Mouse (Mus musculus): ENCODE measurements around the gene Hrg. TPM values are rescaled to one million over a fixed set of nuclear protein-coding genes. Genes with fewer than 3 reads are reported as not detected.
"Not testable (repeated sequence)": the region's sequence is repeated elsewhere in the genome, so short reads cannot be mapped to it uniquely, and the experiment has no call there.

Gene Hrg
- polyA plus RNA-seq, 1 experiment from 2014 or later = 0.07 TPM

DNA sequence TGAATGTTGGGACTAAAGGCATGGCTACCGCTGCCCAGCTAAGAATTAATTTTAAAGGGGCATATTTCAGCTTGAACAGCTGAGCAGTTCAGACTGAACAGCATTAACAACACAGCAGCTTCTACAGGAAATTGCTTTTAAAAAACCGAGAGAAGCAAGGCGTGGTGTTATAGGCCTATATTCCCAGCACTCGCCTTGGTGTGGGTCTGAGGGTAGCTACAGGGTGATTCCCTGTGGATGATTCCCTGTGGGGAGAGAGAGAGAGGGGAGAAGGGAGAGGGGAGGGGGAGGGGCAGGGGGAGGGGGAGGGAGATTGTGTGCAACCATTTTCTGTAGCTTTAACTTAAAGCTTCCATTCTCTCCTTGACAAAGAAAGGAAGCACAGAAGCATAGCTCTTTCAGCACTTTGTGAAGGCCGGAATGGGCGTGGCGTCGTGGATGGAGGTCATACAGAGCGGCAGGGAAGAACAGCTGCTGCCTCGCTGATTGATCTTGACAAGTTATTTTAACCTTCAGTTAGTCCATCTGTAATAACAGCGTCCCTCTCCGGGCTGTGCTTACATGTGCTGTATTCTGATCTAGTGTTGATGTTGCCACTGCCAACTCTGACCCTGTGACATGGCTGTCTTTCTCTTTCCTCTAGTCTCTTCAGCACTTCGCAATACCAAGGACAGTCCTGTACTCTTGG lies 4.7 kb downstream of the Hrg start:
- DNase-seq (ENCODE audit: low spot score) (peak; percentile 25), ATAC-seq (replicated peaks; ENCODE audit: low FRiP score, low read depth) (no peak)
- no peak overlapping the region for H3K4me3 ChIP-seq (replicated peaks; ENCODE audit: low read depth, low read length)
- no peaks in the 10 kb centered on the region for H3K4me1 ChIP-seq (replicated peaks; ENCODE audit: insufficient read depth, low read length)
- WGBS = 51% methylated on average over 13 of the region's 13 CpGs
- TF ChIP-seq CTCF (IDR thresholded peaks at IDR 0.05; ENCODE audit: low read depth) = no peak
- H3K9ac ChIP-seq (ENCODE audit: low read depth, low read length) = no peak overlapping the region
- H3K9me3 ChIP-seq (replicated peaks; ENCODE audit: low read length) = no peaks in the 10 kb centered on the region
- H3K27ac ChIP-seq = no peak overlapping the region
- no peak overlapping the region for H3K4me2 ChIP-seq (ENCODE audit: low read length)
- H3K36me3 ChIP-seq (ENCODE audit: insufficient read depth, low read length) = no peaks in the 10 kb centered on the region
- H3K27me3 ChIP-seq (ENCODE audit: insufficient read depth, low read length) = no peaks in the 10 kb centered on the region

DNA sequence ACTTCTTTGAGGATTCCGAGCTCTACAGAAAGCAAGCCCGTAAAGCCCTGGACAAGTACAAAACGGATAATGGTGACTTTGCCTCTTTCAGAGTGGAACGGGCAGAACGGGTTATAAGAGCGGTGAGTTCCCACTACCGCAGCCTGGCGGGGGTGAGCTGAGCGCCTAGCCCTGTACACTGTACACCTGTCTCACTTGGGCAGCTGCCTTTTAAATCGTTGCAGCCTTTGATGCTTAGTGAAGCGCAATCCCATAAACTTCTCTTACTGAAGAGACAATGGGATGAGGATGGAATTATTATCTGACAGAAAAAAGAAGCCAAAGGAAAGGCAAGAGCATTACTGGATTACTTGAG lies 5.2 kb downstream of the Hrg start:
- 74% methylated on average over 11 of the region's 11 CpGs for WGBS
- ATAC-seq (replicated peaks; ENCODE audit: low FRiP score, low read depth) = no peak
- H3K27ac ChIP-seq = no peak overlapping the region
- no peaks in the 10 kb centered on the region for H3K9me3 ChIP-seq (replicated peaks; ENCODE audit: low read length)
- DNase-seq (ENCODE audit: low spot score) = no peak
- H3K36me3 ChIP-seq (ENCODE audit: insufficient read depth, low read length) = no peaks in the 10 kb centered on the region
- H3K27me3 ChIP-seq (ENCODE audit: insufficient read depth, low read length) = no peaks in the 10 kb centered on the region
- no peak for TF ChIP-seq CTCF (IDR thresholded peaks at IDR 0.05; ENCODE audit: low read depth)
- H3K4me3 ChIP-seq (replicated peaks; ENCODE audit: low read depth, low read length) = no peak overlapping the region
- no peak overlapping the region for H3K9ac ChIP-seq (ENCODE audit: low read depth, low read length)
- H3K4me2 ChIP-seq (ENCODE audit: low read length) = no peak overlapping the region
- H3K4me1 ChIP-seq (replicated peaks; ENCODE audit: insufficient read depth, low read length) = no peaks in the 10 kb centered on the region

DNA sequence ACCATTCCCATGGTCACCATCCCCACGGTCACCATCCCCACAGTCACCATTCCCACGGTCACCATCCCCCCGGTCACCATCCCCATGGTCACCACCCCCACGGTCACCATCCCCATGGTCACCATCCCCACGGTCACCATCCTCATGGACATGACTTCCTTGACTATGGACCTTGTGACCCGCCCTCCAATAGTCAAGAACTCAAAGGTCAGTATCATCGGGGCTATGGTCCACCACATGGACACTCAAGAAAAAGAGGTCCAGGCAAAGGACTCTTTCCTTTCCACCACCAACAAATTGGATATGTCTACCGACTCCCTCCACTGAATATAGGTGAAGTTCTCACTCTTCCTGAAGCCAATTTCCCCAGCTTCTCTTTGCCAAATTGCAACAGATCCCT lies 10.2 kb downstream of the Hrg start:
- Histone ChIP-seq H3K4me3 (replicated peaks; ENCODE audit: low read depth, low read length) (no peak overlapping the region), H3K9ac (ENCODE audit: low read depth, low read length) (no peak overlapping the region), H3K27ac (no peak overlapping the region), H3K27me3 (ENCODE audit: insufficient read depth, low read length) (no peaks in the 10 kb centered on the region), H3K4me2 (ENCODE audit: low read length) (no peak overlapping the region), H3K4me1 (replicated peaks; ENCODE audit: insufficient read depth, low read length) (no peaks in the 10 kb centered on the region), H3K9me3 (replicated peaks; ENCODE audit: low read length) (no peaks in the 10 kb centered on the region), H3K36me3 (ENCODE audit: insufficient read depth, low read length) (no peaks in the 10 kb centered on the region)
- DNase-seq (ENCODE audit: low spot score) (no peak), ATAC-seq (replicated peaks; ENCODE audit: low FRiP score, low read depth) (no peak)
- TF ChIP-seq CTCF (IDR thresholded peaks at IDR 0.05; ENCODE audit: low read depth) = no peak
- WGBS = 96% methylated on average over 8 of the region's 8 CpGs

DNA sequence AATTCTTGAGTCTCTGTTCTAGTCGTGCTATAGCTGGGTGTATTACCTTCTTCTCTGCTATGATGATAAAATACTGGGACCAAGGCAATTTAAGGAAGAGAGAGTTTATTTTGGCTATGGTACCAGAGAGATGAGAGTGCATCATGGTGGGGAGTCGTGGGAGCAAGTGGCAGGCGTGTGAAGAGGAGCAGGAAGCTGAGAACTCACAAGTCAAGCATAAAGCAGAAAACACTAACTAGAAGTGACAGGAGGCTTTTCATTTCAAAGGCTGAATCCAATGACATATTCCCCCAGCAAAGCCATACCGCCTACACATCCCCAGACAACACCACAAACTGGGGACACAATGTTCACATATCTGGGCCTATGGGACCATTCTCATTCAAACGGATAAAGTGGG lies 11.4 kb downstream of the Hrg start:
- H3K27me3 ChIP-seq (ENCODE audit: insufficient read depth, low read length) = no peaks in the 10 kb centered on the region
- no peaks in the 10 kb centered on the region for H3K4me1 ChIP-seq (replicated peaks; ENCODE audit: insufficient read depth, low read length)
- no peaks in the 10 kb centered on the region for H3K9me3 ChIP-seq (replicated peaks; ENCODE audit: low read length)
- H3K27ac ChIP-seq = no peak overlapping the region
- ATAC-seq (replicated peaks; ENCODE audit: low FRiP score, low read depth) = no peak
- H3K4me2 ChIP-seq (ENCODE audit: low read length) = no peak overlapping the region
- no peaks in the 10 kb centered on the region for H3K36me3 ChIP-seq (ENCODE audit: insufficient read depth, low read length)
- H3K9ac ChIP-seq (ENCODE audit: low read depth, low read length) = no peak overlapping the region
- DNase-seq (ENCODE audit: low spot score) = no peak
- no peak for TF ChIP-seq CTCF (IDR thresholded peaks at IDR 0.05; ENCODE audit: low read depth)
- WGBS = 81% methylated on average over 5 of the region's 5 CpGs
- H3K4me3 ChIP-seq (replicated peaks; ENCODE audit: low read depth, low read length) = no peak overlapping the region

DNA sequence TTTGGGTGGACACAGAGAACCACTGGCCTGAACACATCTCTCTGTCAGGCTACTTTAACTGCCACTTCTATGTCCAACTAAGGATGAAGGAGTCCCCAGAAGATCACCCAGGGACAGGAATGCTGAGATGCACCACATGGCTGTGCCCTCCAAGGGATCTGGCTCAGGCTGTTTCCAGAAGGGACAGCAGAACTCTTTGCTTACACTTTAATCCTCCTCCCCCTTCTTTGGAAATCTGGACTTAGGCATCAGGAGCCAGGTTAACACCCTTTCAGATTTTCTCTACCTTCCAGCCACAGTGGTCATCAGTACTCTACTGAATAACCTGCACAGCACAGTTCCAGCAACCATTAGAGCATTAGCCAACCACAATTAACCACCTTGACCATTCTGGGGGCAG lies 12.4 kb downstream of the Hrg start:
- ATAC-seq (replicated peaks; ENCODE audit: low FRiP score, low read depth) (no peak), DNase-seq (ENCODE audit: low spot score) (no peak)
- no peaks in the 10 kb centered on the region for H3K27me3 ChIP-seq (ENCODE audit: insufficient read depth, low read length)
- H3K4me2 ChIP-seq (ENCODE audit: low read length) = no peak overlapping the region
- H3K4me3 ChIP-seq (replicated peaks; ENCODE audit: low read depth, low read length) = no peak overlapping the region
- no peak for TF ChIP-seq CTCF (IDR thresholded peaks at IDR 0.05; ENCODE audit: low read depth)
- no peaks in the 10 kb centered on the region for H3K4me1 ChIP-seq (replicated peaks; ENCODE audit: insufficient read depth, low read length)
- no peak overlapping the region for H3K27ac ChIP-seq
- H3K9ac ChIP-seq (ENCODE audit: low read depth, low read length) = no peak overlapping the region
- no peaks in the 10 kb centered on the region for H3K36me3 ChIP-seq (ENCODE audit: insufficient read depth, low read length)
- no peaks in the 10 kb centered on the region for H3K9me3 ChIP-seq (replicated peaks; ENCODE audit: low read length)

DNA sequence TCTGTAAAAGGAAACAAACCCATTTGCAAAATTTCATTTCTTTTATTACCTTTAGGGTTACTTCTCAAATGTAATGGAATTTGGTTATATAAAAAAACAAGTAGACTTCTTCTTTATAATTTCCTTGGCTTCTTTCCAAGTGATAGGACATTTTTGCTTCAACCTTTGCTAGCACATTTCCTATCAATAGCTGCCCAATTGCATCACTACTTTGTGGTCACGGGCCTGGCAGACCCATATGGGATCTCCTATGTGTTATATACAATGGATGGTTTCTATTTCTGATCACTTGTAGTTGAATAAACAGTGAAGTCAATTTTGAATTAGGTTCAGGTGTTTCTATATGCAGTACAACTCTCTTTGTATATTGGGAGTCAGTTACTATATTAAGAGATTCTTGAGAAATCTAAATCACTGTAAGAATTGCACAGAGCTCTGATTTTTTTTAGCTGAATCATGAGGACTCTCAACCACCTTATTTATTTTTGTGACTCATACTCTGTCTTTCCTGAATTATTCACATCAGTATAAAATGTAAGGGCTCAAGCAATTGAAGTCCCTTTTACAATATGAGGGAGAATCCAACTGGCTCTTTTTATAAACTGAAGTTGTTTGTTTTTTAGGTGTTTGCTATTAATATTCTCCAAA lies 16.6 kb downstream of the Hrg start:
- TF ChIP-seq CTCF (IDR thresholded peaks at IDR 0.05; ENCODE audit: low read depth) = no peak
- no peaks in the 10 kb centered on the region for H3K27me3 ChIP-seq (ENCODE audit: insufficient read depth, low read length)
- no peaks in the 10 kb centered on the region for H3K9me3 ChIP-seq (replicated peaks; ENCODE audit: low read length)
- DNase-seq (ENCODE audit: low spot score) (no peak), ATAC-seq (replicated peaks; ENCODE audit: low FRiP score, low read depth) (no peak)
- H3K4me2 ChIP-seq (ENCODE audit: low read length) = no peak overlapping the region
- no peaks in the 10 kb centered on the region for H3K36me3 ChIP-seq (ENCODE audit: insufficient read depth, low read length)
- no peak overlapping the region for H3K9ac ChIP-seq (ENCODE audit: low read depth, low read length)
- H3K4me1 ChIP-seq (replicated peaks; ENCODE audit: insufficient read depth, low read length) = no peaks in the 10 kb centered on the region
- no peak overlapping the region for H3K4me3 ChIP-seq (replicated peaks; ENCODE audit: low read depth, low read length)
- 72% methylated on average over 1 of the region's 1 CpGs for WGBS
- H3K27ac ChIP-seq = no peak overlapping the region

DNA sequence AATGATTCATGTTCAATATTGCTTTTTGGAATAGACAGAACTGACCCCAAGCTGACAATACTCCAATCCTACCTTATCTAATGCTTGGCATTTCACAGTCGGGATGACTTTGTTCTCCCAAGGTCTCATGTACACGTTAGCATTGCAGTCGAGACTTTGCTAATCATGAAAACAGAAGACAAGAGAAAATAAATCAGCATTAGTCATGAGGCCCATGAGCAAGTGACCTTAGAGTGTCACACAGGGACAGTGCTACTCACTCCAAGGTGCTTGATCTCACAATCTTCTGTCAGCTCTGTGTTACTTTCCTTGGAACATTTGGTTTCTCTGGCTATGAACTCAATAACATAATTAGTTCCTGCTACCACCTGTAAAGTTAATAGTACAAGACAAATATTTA lies 46.1 kb downstream of the Hrg start:
- not testable (repeated sequence) for H3K27ac ChIP-seq; DNase-seq (ENCODE audit: low spot score); H3K4me2 ChIP-seq (ENCODE audit: low read length); H3K4me1 ChIP-seq (replicated peaks; ENCODE audit: insufficient read depth, low read length); ATAC-seq (replicated peaks; ENCODE audit: low FRiP score, low read depth); H3K36me3 ChIP-seq (ENCODE audit: insufficient read depth, low read length); H3K9ac ChIP-seq (ENCODE audit: low read depth, low read length); H3K9me3 ChIP-seq (replicated peaks; ENCODE audit: low read length); H3K27me3 ChIP-seq (ENCODE audit: insufficient read depth, low read length); H3K4me3 ChIP-seq (replicated peaks; ENCODE audit: low read depth, low read length)
- WGBS = 66% methylated on average over 3 of the region's 3 CpGs

Other genes with a start within 250 kb of the Hrg start
- 0.26 and 0.32 TPM in 2 replicates for gene Crygs, start 139.5 kb upstream of the Hrg start, polyA plus RNA-seq (2015; fragmentation: Nextera tagmentation; extraction: Ambion mirVana)
- gene Tbccd1, start 93.4 kb upstream of the Hrg start, polyA plus RNA-seq (2015; fragmentation: Nextera tagmentation; extraction: Ambion mirVana) = 25.3 and 26.7 TPM in 2 replicates
- gene Dnajb11, start 93.2 kb upstream of the Hrg start, polyA plus RNA-seq (2015; fragmentation: Nextera tagmentation; extraction: Ambion mirVana) = 108 and 119 TPM in 2 replicates
- gene Ahsg, start 59.8 kb upstream of the Hrg start, polyA plus RNA-seq (2015; fragmentation: Nextera tagmentation; extraction: Ambion mirVana) = 2.7 and 6.2 TPM in 2 replicates
- 0.84 and 1.0 TPM in 2 replicates for gene Fetub, start 32.7 kb upstream of the Hrg start, polyA plus RNA-seq (2015; fragmentation: Nextera tagmentation; extraction: Ambion mirVana)
- gene Kng2, start 78.4 kb downstream of the Hrg start, polyA plus RNA-seq (2015; fragmentation: Nextera tagmentation; extraction: Ambion mirVana) = 175 and 183 TPM in 2 replicates
- 2.3 and 2.7 TPM in 2 replicates for gene Kng1, start 106.8 kb downstream of the Hrg start, polyA plus RNA-seq (2015; fragmentation: Nextera tagmentation; extraction: Ambion mirVana)
- gene Eif4a2, start 156.4 kb downstream of the Hrg start, polyA plus RNA-seq (2015; fragmentation: Nextera tagmentation; extraction: Ambion mirVana) = 189 and 193 TPM in 2 replicates
- gene Rfc4, start 176.7 kb downstream of the Hrg start, polyA plus RNA-seq (2015; fragmentation: Nextera tagmentation; extraction: Ambion mirVana) = 77.3 and 80.6 TPM in 2 replicates
- 0.17 and 0.89 TPM in 2 replicates for gene Adipoq, start 195.5 kb downstream of the Hrg start, polyA plus RNA-seq (2015; fragmentation: Nextera tagmentation; extraction: Ambion mirVana)

Data from kidney, postnatal 0 days (tissue).